Mouse (Mus musculus): ENCODE results near the gene Dnajc14. TPM values are rescaled to one million over a fixed set of nuclear protein-coding genes. Genes with fewer than 3 reads are reported as not detected.
A peak's percentile ranks its signal among the peaks of the same experiment; 100 is the strongest.
"Not testable (repeated sequence)": the region's sequence is repeated elsewhere in the genome, so short reads cannot be mapped to it uniquely, and the experiment has no call there.

The Dnajc14 gene
- total RNA-seq, 4 experiments from 2014 or later: 77.2 to 82.1 (median 78.5) TPM

DNA sequence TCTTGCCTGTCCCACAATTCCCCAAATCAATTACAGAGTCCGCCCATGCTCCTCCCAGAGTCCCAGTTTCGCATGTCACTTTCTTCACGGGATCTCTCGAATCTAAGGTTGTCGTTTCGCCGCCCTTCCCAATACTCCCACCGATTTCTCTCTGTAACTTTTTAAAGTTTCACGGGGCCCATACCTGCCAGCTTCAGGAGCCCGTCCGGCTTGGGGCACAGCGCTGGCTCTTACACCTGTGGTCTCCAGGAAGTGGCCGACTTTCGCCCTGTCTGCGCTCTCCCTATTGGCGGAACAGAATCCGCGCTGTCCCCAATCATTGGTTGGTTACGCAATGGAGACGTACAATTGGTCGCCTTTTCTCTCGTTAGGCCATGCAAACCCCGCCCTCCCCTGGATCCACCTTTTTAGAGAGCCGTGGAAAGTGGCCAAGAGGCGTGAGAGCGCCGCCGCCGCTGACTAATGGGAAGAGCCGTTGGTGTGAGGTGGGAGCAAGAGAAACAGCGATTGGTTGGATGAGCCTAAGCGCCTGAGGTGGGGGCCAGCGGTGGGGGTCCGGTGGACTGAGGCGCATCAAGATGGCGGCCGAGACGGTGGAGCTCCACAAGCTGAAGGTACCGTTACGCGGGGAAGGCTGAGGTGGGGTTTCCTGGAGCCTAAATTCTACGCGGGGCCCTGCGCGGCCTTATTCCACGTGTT lies 17.6 kb downstream of the Dnajc14 start, which contains the start of gene Ormdl2:
Ormdl2 (minus strand) TSS at position 288 of the 699 bp plus-strand sequence.
- peak; percentile 99 for DNase-seq

DNA sequence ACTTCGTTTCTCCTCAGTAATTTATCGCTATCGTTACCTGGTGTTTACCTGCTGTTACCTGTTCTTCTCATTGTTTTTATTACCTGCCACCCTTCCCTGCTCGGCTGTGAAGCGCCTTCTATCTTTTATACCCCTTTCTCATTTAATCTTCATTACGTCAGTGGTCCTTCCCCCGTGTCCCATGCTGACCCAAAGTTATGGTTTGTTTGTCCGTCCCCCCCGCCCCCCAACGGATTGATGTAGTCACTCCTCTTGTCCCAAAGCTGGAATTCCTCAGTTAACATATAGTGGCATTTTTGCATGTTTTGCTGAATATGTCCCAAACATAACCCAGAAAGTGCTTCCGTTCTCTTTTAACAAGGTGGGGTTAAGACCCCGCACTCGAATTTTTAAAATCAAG lies 18.3 kb downstream of the Dnajc14 start:
- no peak for DNase-seq

DNA sequence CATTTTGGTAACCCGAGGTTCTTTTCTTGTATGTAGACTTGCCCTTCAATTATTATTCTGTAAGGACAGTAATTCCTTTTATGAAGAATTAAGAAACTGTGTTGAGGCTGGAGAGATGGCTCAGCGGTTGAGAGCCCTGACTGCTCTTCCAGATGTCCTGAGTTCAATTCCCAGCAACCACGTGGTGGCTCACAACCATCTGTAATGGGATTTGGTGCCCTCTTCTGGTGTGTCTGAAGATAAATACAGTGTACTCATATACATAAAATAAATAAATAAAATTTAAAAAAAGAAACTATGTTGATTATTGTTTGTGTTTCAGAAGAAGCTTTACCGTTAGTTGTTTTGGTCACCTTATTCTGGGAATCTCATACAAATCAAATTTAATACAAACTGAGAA lies 19.2 kb downstream of the Dnajc14 start:
- DNase-seq: not testable (repeated sequence)

DNA sequence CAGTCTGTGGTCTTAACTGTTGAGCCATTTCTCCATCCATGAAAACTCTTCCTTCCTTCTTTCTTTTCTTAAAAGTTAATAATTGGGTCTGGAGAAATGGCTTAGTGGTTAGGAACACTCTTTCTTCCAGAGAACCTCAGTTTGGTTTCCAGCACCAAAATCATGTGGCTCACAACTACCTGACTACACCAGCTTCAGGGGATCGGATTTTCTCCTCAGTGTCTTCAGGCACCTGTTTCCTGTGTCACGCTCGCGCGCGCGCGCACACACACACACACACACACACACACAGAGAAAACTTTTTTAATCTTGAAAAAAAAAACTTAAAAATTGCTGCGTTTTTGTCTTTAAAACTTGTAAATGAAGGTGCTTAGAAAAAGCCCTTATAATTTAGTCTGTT lies 20.0 kb downstream of the Dnajc14 start:
- no peak for DNase-seq

DNA sequence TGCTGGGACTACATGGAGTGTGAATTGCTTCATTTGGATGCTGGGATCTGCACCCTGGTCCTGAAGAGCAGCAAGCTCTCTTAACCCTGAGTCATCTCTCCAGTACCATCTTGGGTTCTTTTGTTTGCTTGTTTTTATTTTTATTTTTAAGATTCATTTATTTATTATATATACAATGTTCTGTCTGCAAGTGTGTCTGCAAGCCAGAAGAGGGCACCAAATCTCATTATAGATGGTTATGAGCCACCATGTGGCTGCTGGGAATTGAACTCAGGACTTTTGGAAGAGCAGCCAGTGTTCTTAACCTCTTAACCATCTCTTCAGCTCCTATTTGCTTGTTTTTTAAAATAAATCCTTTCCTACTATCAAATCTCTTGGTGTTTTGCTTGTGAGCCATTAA lies 33.5 kb downstream of the Dnajc14 start:
- no peak for DNase-seq

DNA sequence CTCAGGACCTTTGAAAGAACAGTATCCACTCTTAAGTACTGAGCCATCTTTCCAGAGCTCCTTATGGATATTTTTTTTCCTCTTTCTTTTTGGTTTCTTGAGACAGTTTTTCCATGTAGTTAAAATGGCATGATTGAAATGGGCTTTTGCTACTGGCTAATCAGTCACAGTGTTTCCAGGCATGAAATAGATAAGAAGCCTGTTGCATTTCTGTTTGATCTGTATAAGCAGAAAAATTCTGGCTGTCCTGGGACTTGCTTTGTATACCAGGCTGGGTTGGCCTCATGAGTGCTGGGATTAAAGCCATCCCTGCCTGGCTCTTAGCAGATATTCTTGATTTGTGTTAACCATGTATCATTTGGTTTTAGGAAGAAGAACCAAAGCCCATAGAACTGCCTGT lies 35.6 kb downstream of the Dnajc14 start:
- no peak for DNase-seq

DNA sequence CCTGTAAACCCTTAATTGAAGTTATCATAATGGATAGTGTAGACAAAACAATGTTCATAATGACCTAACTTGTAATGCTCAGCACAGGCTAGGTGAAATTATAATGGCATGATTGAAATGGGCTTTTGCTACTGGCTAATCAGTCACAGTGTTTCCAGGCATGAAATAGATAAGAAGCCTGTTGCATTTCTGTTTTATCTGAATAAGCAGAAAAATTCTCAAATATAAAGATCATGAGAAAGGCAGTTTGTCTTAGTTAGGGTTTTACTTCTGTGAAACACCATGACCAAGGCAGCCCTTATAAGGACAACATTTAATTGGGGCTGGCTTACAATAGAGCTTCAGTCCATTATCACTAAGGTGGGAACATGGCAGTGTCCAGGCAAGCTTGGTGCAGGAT lies 36.8 kb downstream of the Dnajc14 start:
- DNase-seq: no peak

DNA sequence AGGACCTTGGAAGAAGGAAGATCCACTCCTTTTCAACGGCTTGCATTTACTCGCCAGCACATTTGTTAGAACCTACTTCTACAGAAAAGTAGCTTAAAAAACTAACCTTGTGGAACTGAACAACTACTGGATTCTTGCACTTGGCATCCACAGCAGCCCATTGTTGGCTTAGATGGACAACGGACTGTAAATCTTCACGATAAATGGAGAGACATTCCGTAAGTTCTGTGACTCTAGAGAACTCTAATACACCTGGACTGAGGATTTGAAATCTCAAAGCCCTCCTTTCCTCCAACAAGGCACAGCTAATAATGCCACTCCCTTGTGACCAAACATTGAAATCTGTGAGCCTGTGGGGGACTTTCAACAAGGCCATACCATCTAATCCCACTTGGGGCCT lies 39.4 kb downstream of the Dnajc14 start:
- DNase-seq: no peak

DNA sequence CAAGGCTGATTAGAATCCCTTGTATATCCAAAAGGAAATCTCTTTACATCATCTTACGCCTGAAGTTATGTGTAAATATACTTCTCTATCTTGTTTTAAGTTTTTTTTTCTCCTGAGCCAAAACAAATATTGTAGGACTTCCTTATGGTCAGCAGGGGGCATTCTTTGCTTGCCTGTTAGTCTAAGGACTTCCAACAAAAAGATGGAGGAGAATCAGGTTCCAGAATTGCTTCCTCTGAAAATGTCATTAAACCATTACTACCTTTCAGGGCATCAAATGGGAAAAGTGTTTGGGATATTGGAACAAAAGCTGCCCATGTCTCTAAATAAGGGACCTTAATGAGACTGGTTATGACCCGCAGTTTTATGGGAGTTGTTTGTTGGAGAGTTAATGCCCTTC lies 41.7 kb downstream of the Dnajc14 start:
- no peak for DNase-seq

DNA sequence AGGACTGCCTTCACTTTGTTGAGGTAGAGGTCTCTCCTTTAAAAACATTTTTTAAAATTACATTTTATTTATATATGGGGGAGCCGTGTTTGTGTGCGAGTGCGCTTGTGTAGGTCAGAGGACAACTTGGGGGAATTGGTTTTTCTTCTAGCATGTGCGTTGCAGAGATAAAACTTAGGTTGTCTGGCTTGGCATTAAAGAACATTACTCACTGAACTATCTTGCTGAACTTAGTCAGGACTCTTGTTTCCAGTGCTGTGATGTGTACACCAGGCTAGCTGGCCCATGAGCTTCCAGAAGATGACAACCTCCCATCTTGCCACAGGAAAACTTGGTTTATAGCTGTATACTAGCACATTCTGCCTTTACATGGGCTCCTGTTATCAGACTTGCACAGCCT lies 42.8 kb downstream of the Dnajc14 start:
- no peak for DNase-seq

DNA sequence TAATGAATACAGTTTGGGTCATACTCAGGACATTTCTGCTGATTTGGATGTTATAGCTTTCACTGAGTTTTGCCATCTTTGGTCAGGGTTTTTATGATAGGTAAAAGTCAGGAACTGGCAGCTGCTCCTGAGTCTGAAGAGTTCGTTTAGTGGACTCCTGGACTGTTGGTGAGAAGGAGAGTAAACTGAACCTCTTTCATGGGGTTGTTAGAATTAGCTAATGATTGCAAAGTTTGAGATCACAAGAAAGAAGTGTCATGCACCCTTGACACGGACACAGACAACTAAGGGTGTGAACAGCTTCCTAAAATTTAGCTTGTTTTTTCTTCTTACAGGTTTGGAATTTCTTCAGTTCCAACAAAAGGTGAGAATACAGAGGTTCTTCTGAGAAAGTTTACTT lies 44.6 kb downstream of the Dnajc14 start:
- no peak for DNase-seq

DNA sequence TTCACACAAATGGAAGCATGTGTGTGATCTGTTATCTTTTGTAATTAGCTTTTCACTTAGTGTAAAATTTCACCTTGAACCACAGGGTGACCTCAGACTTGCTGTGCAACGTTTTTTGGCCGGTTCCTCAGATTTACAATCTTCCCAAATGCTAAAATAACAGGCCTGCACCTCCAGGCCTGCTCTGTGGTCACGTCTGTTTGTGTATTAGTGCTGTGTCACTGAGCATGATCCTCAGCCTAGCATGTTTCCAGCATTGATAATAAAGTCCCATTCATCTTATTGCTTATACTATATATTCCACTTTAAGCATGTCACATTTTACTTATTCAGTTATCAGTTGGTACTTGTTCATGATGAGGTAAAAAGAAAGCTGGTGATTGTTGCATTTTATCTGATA lies 46.5 kb downstream of the Dnajc14 start:
- DNase-seq: no peak

DNA sequence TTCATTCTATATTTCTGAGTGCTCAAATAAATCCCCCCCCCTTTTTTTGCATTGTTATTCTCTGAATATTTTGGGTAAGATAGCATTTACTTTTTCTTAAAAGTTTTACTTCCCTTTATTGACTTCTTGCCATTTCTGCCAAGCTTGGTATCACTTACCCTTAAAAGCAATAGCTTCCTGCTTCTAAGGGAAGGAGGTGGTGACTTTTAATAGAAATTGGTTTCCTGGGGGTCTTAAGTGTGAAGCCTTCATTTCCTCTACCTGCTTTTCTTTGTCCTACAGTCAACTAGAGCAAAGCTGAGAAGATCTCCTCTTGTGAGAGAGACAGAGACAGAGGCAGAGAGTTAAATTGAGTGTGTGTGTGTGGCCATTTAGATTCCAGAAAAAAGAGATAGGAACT lies 57.3 kb downstream of the Dnajc14 start:
- no peak for DNase-seq

DNA sequence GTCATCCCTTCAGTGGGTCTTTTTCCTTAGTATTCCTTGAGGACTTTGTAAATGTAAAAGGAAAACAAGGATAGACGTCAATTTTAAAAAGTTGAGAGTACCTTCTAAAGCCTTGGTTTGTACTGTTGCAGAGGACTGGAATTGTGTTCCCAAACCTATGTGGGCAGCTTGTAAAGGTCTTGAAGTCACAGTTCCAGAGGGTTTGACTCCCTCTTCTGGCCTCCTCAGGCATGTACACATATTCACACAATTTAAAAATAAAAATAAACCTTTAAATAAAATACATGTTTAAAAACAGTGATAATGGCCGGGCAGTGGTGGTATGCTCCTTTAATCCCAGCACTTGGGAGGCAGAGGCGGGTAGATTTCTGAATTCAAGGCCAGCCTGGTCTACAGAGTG lies 62.2 kb downstream of the Dnajc14 start:
- no peak for DNase-seq

DNA sequence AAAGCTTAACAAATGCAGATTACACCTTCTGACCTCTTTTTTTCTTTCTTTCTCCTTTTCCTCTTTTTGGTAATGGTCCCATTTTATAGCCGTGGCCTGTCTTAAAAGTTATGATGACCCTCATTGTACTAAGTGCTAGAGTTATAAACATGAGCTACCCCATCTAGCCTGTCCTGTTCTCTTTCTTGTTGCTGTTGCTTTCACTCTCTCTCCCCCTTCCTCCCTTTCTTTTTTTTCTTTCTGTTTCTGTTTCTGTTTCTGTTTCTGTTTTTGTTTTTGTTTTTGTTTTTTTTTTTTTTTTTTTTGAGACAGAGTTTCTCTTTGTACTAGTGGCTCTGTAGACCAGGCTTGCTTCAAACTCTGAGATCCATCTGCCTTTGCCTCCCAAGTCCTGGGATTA lies 62.7 kb downstream of the Dnajc14 start:
- DNase-seq: no peak

Other genes starting within 250 kb of the Dnajc14 start
- gene Pa2g4, start 238.1 kb upstream of the Dnajc14 start, total RNA-seq (2022): 10 to 100 TPM; 67.4 to 77.6 (median 70.5) TPM
- gene Erbb3, start 214.4 kb upstream of the Dnajc14 start, total RNA-seq (2022): 1 to 10 TPM; 2.5 to 5.8 (median 4.6) TPM
- gene Rps26, start 177.3 kb upstream of the Dnajc14 start, total RNA-seq (2022): 100 to 1,000 TPM; 401 to 777 (median 537) TPM
- 10 to 100 TPM in 1 of 4 experiments, 1 to 10 TPM in 3; 1.6 to 10.8 (median 3.7) TPM for gene Ikzf4, start 158.1 kb upstream of the Dnajc14 start, total RNA-seq (2022)
- gene Suox, start 130.0 kb upstream of the Dnajc14 start, total RNA-seq (2022): 10 to 100 TPM; 28.7 to 35.1 (median 31.4) TPM
- gene Rab5b, start 107.8 kb upstream of the Dnajc14 start, total RNA-seq (2022): 100 to 1,000 TPM; 126 to 149 (median 145) TPM
- gene Pmel, start 99.9 kb upstream of the Dnajc14 start, total RNA-seq (2022): 1 to 10 TPM; 1.1 to 1.7 (median 1.3) TPM
- gene Cdk2, start 99.0 kb upstream of the Dnajc14 start, total RNA-seq (2022): 10 to 100 TPM; 13.4 to 26.6 (median 19.3) TPM
- 10 to 100 TPM; 16.5 to 41.1 (median 28.6) TPM for gene Dgka, start 59.2 kb upstream of the Dnajc14 start, total RNA-seq (2022)
- gene Pym1, start 56.2 kb upstream of the Dnajc14 start, total RNA-seq (2022): 10 to 100 TPM; 24.1 to 31.9 (median 27.0) TPM
- 10 to 100 TPM; 41.4 to 69.7 (median 60.1) TPM for gene Mmp19, start 13.2 kb upstream of the Dnajc14 start, total RNA-seq (2022)
- gene Tmem198b, start 308 bp downstream of the Dnajc14 start, total RNA-seq (2022): 10 to 100 TPM in 2 of 4 experiments, 1 to 10 TPM in 2; 7.8 to 17.3 (median 12.6) TPM
- 10 to 100 TPM; 43.4 to 56.2 (median 49.5) TPM for gene Sarnp, start 13.3 kb downstream of the Dnajc14 start, total RNA-seq (2022)
- 10 to 100 TPM; 39.5 to 51.9 (median 42.5) TPM for gene Ormdl2, start 17.6 kb downstream of the Dnajc14 start, total RNA-seq (2022)
- gene Gdf11, start 87.7 kb downstream of the Dnajc14 start, total RNA-seq (2022): 1 to 10 TPM; 2.0 to 2.9 (median 2.3) TPM
- 100 to 1,000 TPM; 313 to 472 (median 396) TPM for gene Cd63, start 96.9 kb downstream of the Dnajc14 start, total RNA-seq (2022)
- 10 to 100 TPM in 3 of 4 experiments, 1 to 10 TPM in 1; 9.5 to 23.2 (median 15.7) TPM for gene Rdh5, start 118.8 kb downstream of the Dnajc14 start, total RNA-seq (2022)
- gene Bloc1s1, start 120.0 kb downstream of the Dnajc14 start, total RNA-seq (2022): 100 to 1,000 TPM; 137 to 192 (median 168) TPM
- 10 to 100 TPM in 2 of 4 experiments, 1 to 10 TPM in 2; 9.6 to 27.4 (median 11.8) TPM for gene Itga7, start 129.8 kb downstream of the Dnajc14 start, total RNA-seq (2022)
- gene Mettl7b, start 156.9 kb downstream of the Dnajc14 start, total RNA-seq (2022): under 1 TPM in 2 of 4 experiments, not detected in 2; 0.32 to 0.46 TPM
- not detected for gene Olfr9, start 185.4 kb downstream of the Dnajc14 start, total RNA-seq (2022)
- not detected for gene Olfr763, start 206.7 kb downstream of the Dnajc14 start, total RNA-seq (2022)
- not detected for gene Olfr764-ps1, start 235.8 kb downstream of the Dnajc14 start, total RNA-seq (2022)
- not detected for gene Olfr765, start 245.9 kb downstream of the Dnajc14 start, total RNA-seq (2022)

All from adrenal gland, adult 8-10 months (tissue).